Mouse (Mus musculus) kidney, postnatal 0 days (tissue): Measurements from ENCODE around the gene Slc5a1. TPM values are rescaled to one million over a fixed set of nuclear protein-coding genes. Genes with fewer than 3 reads are reported as not detected.

Experiments
- ATAC-seq: fragments of 200-750 bp; cut with Nextera tagmentation; replicated peaks from 2 replicates; pipeline ENCODE4 v1.8.0; 2017; ENCODE audit warnings: low read depth, moderate number of reproducible peaks, moderate TSS enrichment, moderate library complexity; ENCODE audit not compliant: low FRiP score
- DNase-seq: peaks from one replicate; pipeline ENCODE4 v3.0.0-alpha.2; 2016; ENCODE audit warnings: low spot score
- H3K27ac ChIP-seq: fragments of 300-500 bp; sonication (generic); 2 replicates; pipeline ENCODE4 v1.5.1; 2014; ENCODE audit warnings: mild to moderate bottlenecking
- H3K27me3 ChIP-seq: fragments of 300-500 bp; sonication (generic); 2 replicates; pipeline ENCODE4 v1.6.1; 2014; ENCODE audit warnings: low read length, mixed read lengths; ENCODE audit not compliant: insufficient read depth
- H3K36me3 ChIP-seq: fragments of 300-500 bp; sonication (generic); 2 replicates; pipeline ENCODE4 v1.6.1; 2014; ENCODE audit warnings: low read length, mixed read lengths; ENCODE audit not compliant: insufficient read depth
- H3K4me1 ChIP-seq: fragments of 300-500 bp; sonication (generic); replicated peaks from 2 replicates; pipeline ENCODE4 v1.6.1; 2014; ENCODE audit warnings: antibody characterized with exemption, low read length, mixed read lengths; ENCODE audit not compliant: insufficient read depth
- H3K4me2 ChIP-seq: fragments of 300-500 bp; sonication (generic); 2 replicates; pipeline ENCODE4 v1.6.1; 2014; ENCODE audit warnings: mild to moderate bottlenecking, low read length, moderate library complexity, mixed read lengths
- H3K4me3 ChIP-seq: fragments of 300-500 bp; sonication (generic); replicated peaks from 2 replicates; pipeline ENCODE4 v1.5.1; 2014; ENCODE audit warnings: low read depth, low read length
- H3K9ac ChIP-seq: fragments of 300-500 bp; sonication (generic); 2 replicates; pipeline ENCODE4 v1.6.1; 2014; ENCODE audit warnings: low read depth, low read length
- H3K9me3 ChIP-seq: fragments of 300-500 bp; sonication (generic); replicated peaks from 2 replicates; pipeline ENCODE4 v1.6.1; 2016; ENCODE audit warnings: low read length, inconsistent platforms, mixed read lengths
- CTCF ChIP-seq: IDR thresholded peaks from 2 replicates; pipeline ENCODE4 v1.5.1; 2016; ENCODE audit warnings: antibody characterized with exemption, low read depth, mild to moderate bottlenecking, moderate library complexity
- WGBS: fragments of 180-500 bp; shearing (Covaris S2); extraction: QIAGEN DNeasy Blood & Tissue Kit; methylation state at CpG from one replicate; pipeline ENCODE4 v1.1.7; 2014; 5-methylcytosine and 5-hydroxymethylcytosine counted together
- polyA plus RNA-seq: library from polyadenylated mRNA; unstranded; fragments of >200 nt; fragmentation: Nextera tagmentation; extraction: Ambion mirVana; gene quantifications from 2 replicates; pipeline ENCODE4 v1.2.1, GENCODE M21; 2015

Gene Slc5a1
- polyA plus RNA-seq, 1 experiment from 2014 or later: 21.2 TPM

DNA sequence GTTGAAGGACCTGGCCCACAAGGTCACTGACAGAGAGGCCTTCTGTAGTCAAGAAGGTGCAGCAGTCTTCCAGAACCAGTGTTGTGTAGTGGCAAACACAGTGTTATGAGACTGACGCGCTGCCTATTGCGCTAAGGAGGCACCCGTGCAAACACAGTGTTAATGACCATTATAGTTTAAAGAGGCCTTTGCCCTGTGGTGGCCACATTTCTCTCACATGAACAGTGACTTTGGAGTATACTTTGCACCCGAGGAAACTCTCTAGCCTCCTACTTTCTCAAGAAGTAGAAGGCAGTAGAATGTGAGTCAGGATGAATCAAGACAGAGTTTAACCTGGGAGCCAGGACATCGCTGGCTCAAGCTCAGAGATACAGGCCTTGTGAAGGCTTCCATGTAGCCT is 12.7 kb upstream of the Slc5a1 start:
- Histone ChIP-seq H3K27ac (no peak overlapping the region), H3K4me3 (no peak overlapping the region), H3K9ac (no peak overlapping the region), H3K4me1 (no peaks in the 10 kb centered on the region), H3K4me2 (no peak overlapping the region), H3K36me3 (no peaks in the 10 kb centered on the region), H3K9me3 (no peaks in the 10 kb centered on the region), H3K27me3 (no peaks in the 10 kb centered on the region)
- DNase-seq: no peak
- peak; percentile 54; the same call in 1 of the 2 replicates for ATAC-seq
- no peak for TF ChIP-seq CTCF
- 75% methylated on average over 6 of the region's 6 CpGs for WGBS

DNA sequence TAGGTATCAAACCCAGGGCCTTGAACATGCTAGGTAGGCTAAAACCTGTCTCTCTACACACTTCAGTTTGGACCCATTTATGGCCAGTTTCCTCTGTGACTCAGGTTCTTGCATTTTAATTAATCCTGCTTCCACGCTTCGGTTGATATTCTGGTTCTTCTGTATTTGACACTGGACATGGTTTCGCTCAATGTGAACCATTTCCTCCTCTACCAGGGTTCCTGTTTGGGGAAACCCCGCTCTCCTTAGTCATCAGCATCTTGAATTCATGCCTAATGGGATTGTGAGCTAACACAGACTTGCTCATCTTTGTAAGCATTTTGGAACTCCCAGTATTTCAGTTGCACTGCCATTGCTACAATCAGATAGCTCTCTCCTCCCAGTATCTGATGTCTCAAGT is 8.7 kb upstream of the Slc5a1 start:
- H3K4me1 ChIP-seq: no peaks in the 10 kb centered on the region
- H3K9ac ChIP-seq: no peak overlapping the region
- no peaks in the 10 kb centered on the region for H3K27me3 ChIP-seq
- no peak overlapping the region for H3K4me3 ChIP-seq
- H3K27ac ChIP-seq: no peak overlapping the region
- H3K9me3 ChIP-seq: no peaks in the 10 kb centered on the region
- DNase-seq (no peak), ATAC-seq (no peak)
- H3K36me3 ChIP-seq: no peaks in the 10 kb centered on the region
- no peak for TF ChIP-seq CTCF
- H3K4me2 ChIP-seq: no peak overlapping the region
- 85% methylated on average over 4 of the region's 4 CpGs for WGBS

DNA sequence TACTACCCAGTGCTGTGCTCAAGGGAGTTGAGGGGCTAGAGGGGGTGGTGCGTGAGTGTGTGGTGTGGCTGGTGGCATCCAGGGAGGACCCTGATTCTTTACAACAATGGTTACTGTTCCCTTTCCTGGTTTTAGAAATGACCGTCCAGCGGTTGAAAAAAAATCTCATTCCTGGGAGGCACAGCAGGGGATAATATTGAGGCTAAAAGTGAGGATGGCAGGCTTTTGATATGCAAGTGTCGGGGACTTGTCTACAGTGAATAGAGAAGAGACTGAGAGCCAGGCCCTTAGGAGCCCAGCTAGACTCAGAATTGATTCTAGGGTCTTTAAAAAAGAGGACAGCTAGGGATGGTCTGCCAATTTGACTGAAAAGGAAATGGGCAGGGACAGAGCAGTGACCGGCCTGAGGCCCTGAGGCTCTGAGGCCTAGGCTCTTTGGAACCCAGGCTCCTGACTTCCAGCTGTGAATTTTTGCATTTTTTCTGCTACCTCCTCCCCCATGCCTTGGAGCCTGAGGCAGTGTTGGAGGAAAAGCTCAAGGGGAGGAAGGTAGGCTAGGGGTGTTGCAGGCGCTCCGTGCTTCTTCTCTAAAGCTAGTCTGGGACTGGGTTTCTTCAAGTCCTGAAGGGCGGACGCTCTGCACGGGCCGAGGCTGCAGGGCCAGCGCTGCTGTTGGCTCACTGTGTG is 1.5 kb upstream of the Slc5a1 start:
- ATAC-seq (no peak), DNase-seq (no peak)
- Histone ChIP-seq H3K4me2 (no peak overlapping the region), H3K9ac (no peak overlapping the region), H3K9me3 (no peaks in the 10 kb centered on the region), H3K27ac (no peak overlapping the region), H3K27me3 (peaks cover 7% of the 10 kb centered on the region; the same call in 1 of the 2 replicates), H3K4me1 (no peaks in the 10 kb centered on the region), H3K36me3 (no peaks in the 10 kb centered on the region), H3K4me3 (no peak overlapping the region)
- WGBS: 55% methylated on average over 12 of the region's 12 CpGs
- TF ChIP-seq CTCF: no peak

DNA sequence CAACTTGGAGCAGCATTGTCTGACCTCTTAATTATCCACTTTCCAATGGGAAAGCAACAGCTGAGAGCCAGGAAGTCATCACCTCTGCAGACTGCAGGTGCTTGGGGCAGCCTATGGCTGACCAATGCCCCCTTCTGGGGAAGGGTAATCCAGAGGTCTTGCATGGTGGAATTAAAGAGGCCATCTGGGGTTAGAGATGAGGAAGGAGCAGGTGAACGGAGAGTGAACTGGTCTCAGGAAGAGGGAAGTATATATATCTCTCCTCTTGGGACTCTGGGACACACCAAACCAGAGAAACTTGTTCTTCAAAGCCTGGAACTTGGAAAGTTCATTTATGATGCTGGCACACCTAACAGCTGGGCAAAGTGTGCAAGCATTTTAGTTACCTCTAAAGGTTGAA is 857 bp downstream of the Slc5a1 start:
- Histone ChIP-seq H3K9ac (no peak overlapping the region), H3K4me1 (no peaks in the 10 kb centered on the region), H3K27me3 (peaks cover 7% of the 10 kb centered on the region; the same call in 1 of the 2 replicates), H3K9me3 (no peaks in the 10 kb centered on the region), H3K4me3 (no peak overlapping the region; the same call in 1 of the 2 replicates), H3K4me2 (peak overlapping the region; percentile 46; the same call in 1 of the 2 replicates), H3K36me3 (no peaks in the 10 kb centered on the region), H3K27ac (no peak overlapping the region)
- TF ChIP-seq CTCF: peak; percentile 39; the same call in 1 of the 2 replicates
- WGBS: 38% methylated on average over 1 of the region's 1 CpGs
- ATAC-seq (no peak), DNase-seq (no peak)

DNA sequence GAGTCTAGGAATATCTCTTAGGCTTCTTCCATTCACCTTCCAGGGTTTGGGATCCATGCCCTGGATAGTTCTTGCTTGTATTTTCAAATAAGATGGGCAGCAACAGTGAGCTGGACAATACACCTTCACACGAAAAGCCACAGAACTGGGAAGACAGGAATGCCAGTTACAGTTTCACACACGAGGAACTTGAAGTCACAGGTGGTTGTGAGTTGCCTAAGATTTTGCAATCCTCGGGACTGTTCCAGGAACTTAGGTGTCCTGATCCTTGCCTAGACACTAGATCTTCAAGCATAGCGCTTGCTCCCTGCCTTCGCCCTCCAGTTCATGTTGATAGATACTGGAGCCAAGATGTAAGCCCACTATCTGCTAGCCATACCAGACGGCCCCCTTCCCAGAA is 1.6 kb downstream of the Slc5a1 start:
- no peak for DNase-seq

DNA sequence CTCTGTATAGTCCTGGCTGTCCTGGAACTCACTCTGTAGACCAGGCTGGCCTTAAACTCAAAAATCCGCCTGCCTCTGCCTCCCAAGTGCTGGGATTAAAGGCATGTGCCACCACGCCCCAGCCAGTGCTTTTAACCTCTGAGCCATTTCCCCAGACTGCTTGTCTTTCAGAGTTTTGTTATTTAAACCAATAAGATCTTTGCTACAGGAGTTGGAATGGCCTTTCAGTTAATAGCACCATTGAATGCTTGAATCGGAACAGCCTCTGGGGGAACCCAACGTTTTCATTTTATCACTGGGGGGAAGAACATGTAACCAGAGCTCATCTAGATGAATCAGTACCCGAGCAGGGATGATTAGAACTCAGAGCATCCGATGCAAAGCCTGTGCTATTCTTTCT is 3.0 kb downstream of the Slc5a1 start:
- WGBS: 77% methylated on average over 6 of the region's 6 CpGs
- no peak overlapping the region for H3K27ac ChIP-seq
- peaks cover 7% of the 10 kb centered on the region; the same call in 1 of the 2 replicates for H3K27me3 ChIP-seq
- H3K4me2 ChIP-seq: no peak overlapping the region
- DNase-seq (no peak), ATAC-seq (no peak)
- no peak overlapping the region for H3K9ac ChIP-seq
- TF ChIP-seq CTCF: no peak
- no peak overlapping the region for H3K4me3 ChIP-seq
- no peaks in the 10 kb centered on the region for H3K9me3 ChIP-seq
- H3K4me1 ChIP-seq: no peaks in the 10 kb centered on the region
- no peaks in the 10 kb centered on the region for H3K36me3 ChIP-seq

More for the DNA sequence above, 1.6 kb downstream of the Slc5a1 start:
- H3K4me3 ChIP-seq: no peak overlapping the region
- H3K9ac ChIP-seq: no peak overlapping the region
- ATAC-seq: no peak
- H3K27ac ChIP-seq: no peak overlapping the region
- H3K4me2 ChIP-seq: no peak overlapping the region
- no peaks in the 10 kb centered on the region for H3K36me3 ChIP-seq
- 79% methylated on average over 6 of the region's 6 CpGs for WGBS
- no peaks in the 10 kb centered on the region for H3K9me3 ChIP-seq
- TF ChIP-seq CTCF: no peak
- H3K27me3 ChIP-seq: peaks cover 7% of the 10 kb centered on the region; the same call in 1 of the 2 replicates
- no peaks in the 10 kb centered on the region for H3K4me1 ChIP-seq
